Mouse (Mus musculus) embryonic fibroblast, embryonic 13.5 days (primary cell): ENCODE data around the gene Selenom. TPM values are rescaled to one million over a fixed set of nuclear protein-coding genes. Genes with fewer than 3 reads are reported as not detected.

Experiments
- H3K27ac ChIP-seq: 2 replicates; pipeline ENCODE4 v1.5.1; 2012; ENCODE audit warnings: low read length, control low read depth, inconsistent platforms; ENCODE audit not compliant: insufficient read depth
- H3K4me1 ChIP-seq: 2 replicates; pipeline ENCODE4 v1.6.1; 2011; ENCODE audit warnings: low read length; ENCODE audit not compliant: control insufficient read depth, insufficient read depth
- H3K4me3 ChIP-seq: 2 replicates; pipeline ENCODE4 v1.5.1; 2011; ENCODE audit warnings: mild to moderate bottlenecking, control low read depth, low read length; ENCODE audit not compliant: insufficient read depth
- CTCF ChIP-seq: IDR thresholded peaks from 2 replicates; pipeline ENCODE4 v1.5.1; 2011; ENCODE audit warnings: mild to moderate bottlenecking, control low read depth, low read length, moderate library complexity, borderline replicate concordance; ENCODE audit not compliant: insufficient read depth
- POLR2A ChIP-seq: IDR thresholded peaks from 2 replicates; pipeline ENCODE4 v1.6.1; 2011; ENCODE audit warnings: low read depth, mild to moderate bottlenecking, control low read depth, low read length, moderate library complexity
- polyA plus RNA-seq: library from polyadenylated mRNA; stranded (reverse); fragments of >200 nt; gene quantifications from 2 replicates; pipeline ENCODE4 v1.2.4, GENCODE M21; 2011; ENCODE audit warnings: low read depth; ENCODE audit not compliant: missing spikeins, insufficient read length

Selenom gene
- polyA plus RNA-seq, 1 experiment: 152 TPM

DNA sequence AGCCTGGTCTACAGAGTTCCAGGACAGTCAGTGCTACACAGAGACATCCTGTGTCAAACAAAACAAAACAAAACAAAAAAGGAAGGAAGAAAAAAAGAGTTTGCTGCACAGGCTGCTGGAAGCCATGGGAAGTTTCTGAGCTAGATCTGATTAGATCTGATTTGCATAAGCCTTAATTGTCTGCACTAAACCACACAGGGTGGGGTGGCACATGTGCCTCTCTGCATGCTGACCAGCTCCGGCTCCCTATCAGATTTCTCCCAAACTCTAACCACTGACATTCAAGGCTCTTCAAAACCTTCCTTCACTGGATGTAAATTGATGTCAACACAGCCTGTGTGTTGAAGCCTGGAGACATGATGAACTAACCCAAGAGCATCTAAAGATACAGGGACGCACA lies 32.6 kb downstream of the Selenom start:
- Histone ChIP-seq H3K27ac (no peak overlapping the region), H3K4me3 (no peak overlapping the region), H3K4me1 (no peaks in the 10 kb centered on the region)
- TF ChIP-seq POLR2A (no peak), CTCF (no peak)

- TF ChIP-seq POLR2A: no peak
- TF ChIP-seq CTCF: no peak
- H3K27ac ChIP-seq: no peak overlapping the region
- no peak overlapping the region for H3K4me3 ChIP-seq
- no peaks in the 10 kb centered on the region for H3K4me1 ChIP-seq
Measured at GRCm38 (mm10) chr11:3547969-3548368, 33.5 kb downstream of the Selenom start.

DNA sequence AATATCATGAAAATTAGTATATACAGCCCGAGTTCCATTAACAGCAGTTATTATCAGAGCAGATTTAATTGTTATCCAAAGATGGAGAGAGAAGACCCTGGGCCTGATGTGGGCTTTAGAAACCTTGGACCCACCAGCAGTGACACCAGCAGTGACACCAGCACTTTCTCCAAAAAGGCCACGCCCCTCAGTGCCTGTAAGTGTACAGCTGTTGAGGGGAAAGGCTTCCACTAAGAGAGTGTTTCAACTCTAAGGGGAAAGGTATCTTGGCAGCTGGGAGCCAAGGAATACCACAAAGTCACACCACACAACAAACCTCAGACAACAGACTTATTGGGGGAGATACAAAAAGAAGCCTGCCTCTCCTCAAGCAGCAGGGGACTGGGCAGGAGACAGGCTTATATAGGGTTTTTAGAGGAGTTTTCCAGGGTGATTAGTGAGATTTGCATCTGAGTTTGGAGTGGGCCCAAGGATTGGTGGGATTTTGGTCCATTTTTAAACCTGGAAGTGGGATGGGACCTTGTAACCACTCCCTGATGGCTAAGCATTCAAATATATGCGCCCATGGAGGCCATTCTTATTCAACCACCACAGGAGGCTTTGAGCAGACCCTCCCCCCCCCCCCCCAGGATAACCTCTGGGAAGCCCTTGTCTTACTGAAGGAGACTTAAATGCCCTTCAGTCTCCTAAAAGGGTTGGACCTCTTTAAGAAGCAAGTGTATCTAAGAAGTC lies 34.2 kb downstream of the Selenom start:
- Histone ChIP-seq H3K27ac (no peak overlapping the region), H3K4me3 (no peak overlapping the region), H3K4me1 (no peaks in the 10 kb centered on the region)
- TF ChIP-seq CTCF: no peak
- no peak for TF ChIP-seq POLR2A

- H3K4me1 ChIP-seq: no peaks in the 10 kb centered on the region
- no peak overlapping the region for H3K27ac ChIP-seq
- no peak overlapping the region for H3K4me3 ChIP-seq
- TF ChIP-seq CTCF (no peak), POLR2A (no peak)
Measured at GRCm38 (mm10) chr11:3549791-3550190, 35.3 kb downstream of the Selenom start.

DNA sequence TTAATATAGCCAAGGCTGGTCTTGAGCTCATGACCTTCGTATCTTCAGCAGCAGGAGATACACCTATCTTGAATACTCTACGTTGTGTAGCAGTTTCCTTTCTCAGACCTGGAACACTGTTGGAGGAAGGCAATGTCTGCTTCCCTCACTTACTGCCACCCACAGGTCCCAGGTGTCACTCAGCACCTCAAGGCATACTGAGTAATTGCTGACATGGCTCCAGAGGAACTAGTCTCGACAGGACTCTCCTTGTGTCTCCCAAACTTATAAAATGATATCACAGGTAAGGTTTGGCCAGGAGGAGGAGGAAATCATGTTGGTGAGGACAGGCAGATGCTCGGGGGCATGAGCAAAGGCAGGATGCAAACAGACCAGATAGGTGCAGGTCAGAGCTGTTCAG lies 40.5 kb downstream of the Selenom start:
- H3K27ac ChIP-seq: no peak overlapping the region
- TF ChIP-seq POLR2A: no peak
- TF ChIP-seq CTCF: no peak
- H3K4me1 ChIP-seq: no peaks in the 10 kb centered on the region
- H3K4me3 ChIP-seq: no peak overlapping the region

DNA sequence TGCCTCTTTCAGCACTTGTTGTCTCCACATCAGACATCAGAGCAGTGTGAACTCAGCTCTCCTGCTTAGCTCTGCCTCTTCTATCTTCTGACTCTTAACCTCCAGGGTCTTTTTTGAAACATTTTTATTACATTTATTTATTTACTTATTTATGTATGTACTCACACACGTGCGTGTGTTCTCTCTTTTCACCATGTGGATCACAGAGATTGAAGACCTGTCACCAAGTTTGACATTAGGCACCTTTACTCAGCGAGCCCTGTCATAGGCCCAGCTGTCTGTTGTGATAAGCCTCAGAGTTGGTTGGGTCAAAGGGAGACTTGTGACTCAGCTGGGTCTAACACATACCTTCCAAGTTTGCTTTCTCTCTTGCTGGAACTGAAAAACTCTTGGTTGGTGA lies 43.4 kb downstream of the Selenom start:
- H3K27ac ChIP-seq: no peak overlapping the region
- H3K4me1 ChIP-seq: no peaks in the 10 kb centered on the region
- H3K4me3 ChIP-seq: no peak overlapping the region
- TF ChIP-seq POLR2A: no peak
- no peak for TF ChIP-seq CTCF

DNA sequence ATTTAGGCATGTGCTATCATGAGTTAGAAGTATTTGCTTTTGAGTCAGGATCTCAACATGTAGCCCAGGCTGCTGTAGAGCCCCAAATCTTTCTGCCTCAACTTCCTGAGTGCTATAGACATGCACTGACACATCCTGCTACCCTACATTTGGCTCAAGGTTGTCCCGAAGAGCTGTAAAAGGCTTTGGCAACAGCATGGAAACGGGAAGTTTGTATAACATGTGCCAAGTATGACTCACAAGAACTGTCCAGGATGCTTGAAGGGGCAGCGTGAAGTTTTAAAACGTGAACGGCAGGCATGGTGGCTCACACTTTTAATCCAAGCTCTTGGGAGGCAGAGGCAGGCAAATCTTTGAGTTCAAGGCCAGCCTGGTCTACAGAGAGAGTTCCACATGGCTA lies 45.7 kb downstream of the Selenom start:
- no peak for TF ChIP-seq POLR2A
- TF ChIP-seq CTCF: no peak
- H3K4me3 ChIP-seq: no peak overlapping the region
- no peak overlapping the region for H3K27ac ChIP-seq
- H3K4me1 ChIP-seq: peaks cover 10% of the 10 kb centered on the region

DNA sequence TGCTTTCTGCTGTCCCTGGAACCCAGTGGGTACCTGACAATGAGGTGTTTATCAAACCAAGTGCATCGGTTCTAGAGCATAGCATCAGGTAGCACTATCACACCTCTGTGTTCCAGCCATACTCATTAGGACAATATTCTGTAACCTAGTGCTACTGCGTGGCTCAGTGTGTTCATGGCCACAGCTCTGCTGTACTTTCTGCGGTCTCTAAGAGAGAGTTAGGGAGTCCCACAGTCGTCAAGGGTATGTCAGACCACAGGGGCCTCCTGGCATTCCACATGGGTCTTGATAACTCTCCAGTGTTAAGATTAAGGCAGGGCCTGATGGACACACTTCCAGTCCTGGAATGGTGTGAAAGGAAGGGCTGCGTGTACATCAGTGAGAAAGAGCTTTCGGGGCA lies 49.4 kb downstream of the Selenom start:
- Histone ChIP-seq H3K4me1 (peaks cover 14% of the 10 kb centered on the region), H3K4me3 (no peak overlapping the region), H3K27ac (no peak overlapping the region; the same call in 1 of the 2 replicates)
- TF ChIP-seq CTCF (no peak), POLR2A (no peak)

- peak overlapping the region; percentile 62 for H3K27ac ChIP-seq
- H3K4me1 ChIP-seq: peaks cover 14% of the 10 kb centered on the region
- TF ChIP-seq CTCF: no peak
- no peak for TF ChIP-seq POLR2A
Measured at GRCm38 (mm10) chr11:3564451-3564850, 50.0 kb downstream of the Selenom start.

DNA sequence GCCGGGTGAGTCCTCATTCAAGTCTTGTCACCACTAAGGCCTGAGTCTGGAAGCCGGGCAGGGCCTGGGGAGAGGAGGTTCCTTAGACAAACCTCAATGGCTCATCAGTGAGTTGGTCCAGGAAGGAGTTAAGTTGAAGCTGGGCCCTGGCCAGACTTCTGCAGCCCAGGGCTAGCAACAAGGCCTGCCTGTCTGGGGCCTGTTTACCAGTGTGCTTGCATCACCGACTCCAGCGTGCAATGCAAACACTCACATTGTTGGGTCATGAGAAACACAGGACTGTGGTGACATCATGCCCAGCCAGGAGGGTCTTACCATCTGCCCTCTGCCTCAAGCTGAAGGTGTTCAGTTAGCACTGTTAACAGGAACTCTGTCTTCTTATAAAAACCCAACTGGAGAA lies 51.5 kb downstream of the Selenom start:
- TF ChIP-seq POLR2A (no peak), CTCF (no peak)
- Histone ChIP-seq H3K4me3 (no peak overlapping the region), H3K4me1 (peaks cover 14% of the 10 kb centered on the region), H3K27ac (peak overlapping the region; percentile 8; the same call in 1 of the 2 replicates)

More at GRCm38 (mm10) chr11:3564451-3564850, 50.0 kb downstream of the Selenom start:
- H3K4me3 ChIP-seq: no peak overlapping the region

Other genes starting within 250 kb of the Selenom start
- 102 and 112 TPM in 2 replicates for gene Drg1, start 248.3 kb upstream of the Selenom start, polyA plus RNA-seq
- 23.4 and 26.5 TPM in 2 replicates for gene Patz1, start 225.8 kb upstream of the Selenom start, polyA plus RNA-seq
- 21.1 and 22.8 TPM in 2 replicates for gene Pik3ip1, start 184.3 kb upstream of the Selenom start, polyA plus RNA-seq
- 58.3 and 68.6 TPM in 2 replicates for gene Limk2, start 105.5 kb upstream of the Selenom start, polyA plus RNA-seq
- gene Rnf185, start 62.3 kb upstream of the Selenom start, polyA plus RNA-seq: 27.3 and 30.9 TPM in 2 replicates
- 0.25 TPM in 1 of 2 replicates, not detected in the other for gene Pla2g3, start 26.4 kb upstream of the Selenom start, polyA plus RNA-seq
- gene Inpp5j, start 9.9 kb upstream of the Selenom start, polyA plus RNA-seq: not detected in 2 replicates
- 78.7 and 79.0 TPM in 2 replicates for gene Smtn, start 25.9 kb downstream of the Selenom start, polyA plus RNA-seq
- gene Morc2a, start 134.5 kb downstream of the Selenom start, polyA plus RNA-seq: 61.9 and 72.0 TPM in 2 replicates